Mouse (Mus musculus) CD4-positive helper T cell, adult 2 months (primary cell): ENCODE results near the gene Ndufs8.

Source experiments
- DNase-seq: peaks from one replicate; pipeline ENCODE4 v3.0.0-alpha.2; 2012; ENCODE audit warnings: low read depth, missing footprints, low spot score

Gene Ndufs8

DNA sequence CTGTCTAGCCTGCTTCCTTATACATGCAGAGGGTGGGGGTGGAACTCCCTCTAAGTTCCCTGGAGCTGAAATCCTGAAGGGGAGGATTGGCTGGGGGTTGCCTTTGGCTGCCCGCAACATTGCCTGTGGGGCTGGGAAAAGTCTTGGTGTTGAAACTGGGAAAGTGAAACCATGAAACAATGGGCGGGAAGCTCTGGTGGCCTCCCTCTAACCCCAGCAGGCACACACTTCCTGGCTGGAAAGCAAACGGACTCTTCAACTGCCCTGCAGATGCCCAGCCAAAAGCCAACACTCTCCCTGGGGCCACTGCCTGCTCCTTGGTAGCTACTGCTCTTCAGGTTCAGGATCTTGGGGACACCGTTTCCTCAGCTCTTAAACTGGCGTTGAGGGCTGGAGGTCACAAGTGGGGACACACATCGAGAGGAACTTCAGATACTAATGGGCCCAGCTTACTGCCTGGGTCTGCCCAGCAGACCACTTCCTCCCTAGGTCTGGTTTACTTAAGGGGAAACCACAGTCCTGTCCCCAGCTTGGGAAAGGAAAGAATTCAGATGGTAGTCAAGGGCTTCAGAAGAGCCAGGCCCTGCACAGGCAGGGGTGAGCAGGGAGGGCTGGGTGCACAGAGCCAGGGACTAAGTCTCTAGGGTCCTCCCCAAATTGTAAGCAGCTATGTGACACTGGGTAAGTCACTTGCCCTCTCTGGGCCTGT lies 7.2 kb downstream of the Ndufs8 start:
- DNase-seq: peak; percentile 30

DNA sequence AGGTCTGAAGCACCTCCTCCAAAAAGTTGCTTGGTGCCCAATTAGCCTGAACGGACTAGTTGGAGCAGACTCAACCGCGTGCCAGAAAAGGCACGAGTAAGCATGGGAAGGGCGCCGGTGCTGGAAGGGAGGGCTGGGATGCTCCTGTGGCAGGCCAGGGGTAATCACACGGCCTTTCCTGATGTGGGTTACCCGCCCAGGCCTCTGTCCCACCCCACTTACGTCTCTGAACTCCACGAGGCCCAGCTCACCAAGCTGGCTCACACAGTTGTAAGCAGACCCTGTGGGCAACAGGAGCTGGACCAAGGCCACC lies 8.3 kb downstream of the Ndufs8 start:
- DNase-seq: no peak

GRCm38 (mm10) chr19:3903648-3904362 lies 8.8 kb downstream of the Ndufs8 start:
- DNase-seq: no peak

GRCm38 (mm10) chr19:3902966-3903365 lies 9.6 kb downstream of the Ndufs8 start:
- no peak for DNase-seq

GRCm38 (mm10) chr19:3899618-3900017 lies 13.0 kb downstream of the Ndufs8 start:
- DNase-seq: no peak

- no peak for DNase-seq
Observed at GRCm38 (mm10) chr19:3898952-3899351, 13.6 kb downstream of the Ndufs8 start.

DNA sequence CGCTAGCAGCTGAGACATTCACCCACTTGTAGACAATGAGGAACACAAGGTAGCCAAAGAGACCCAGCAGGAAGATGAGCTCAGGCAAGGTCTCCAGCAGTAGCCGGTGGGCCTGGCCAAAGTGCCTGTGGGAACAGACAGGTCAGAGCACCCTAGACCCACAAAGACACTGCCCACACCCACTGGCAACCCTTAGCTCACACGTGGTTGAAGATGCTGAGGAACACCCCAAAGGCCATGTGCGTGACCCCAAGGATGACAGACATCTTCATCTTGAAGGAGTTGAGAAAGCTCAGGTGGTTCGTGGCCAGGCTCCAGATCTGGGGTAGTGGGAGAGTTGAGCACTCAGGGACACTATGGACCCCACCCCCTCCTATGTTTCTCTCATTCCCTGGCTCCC lies 15.0 kb downstream of the Ndufs8 start:
- DNase-seq: no peak

GRCm38 (mm10) chr19:3896208-3896607 lies 16.4 kb downstream of the Ndufs8 start:
- DNase-seq: no peak

DNA sequence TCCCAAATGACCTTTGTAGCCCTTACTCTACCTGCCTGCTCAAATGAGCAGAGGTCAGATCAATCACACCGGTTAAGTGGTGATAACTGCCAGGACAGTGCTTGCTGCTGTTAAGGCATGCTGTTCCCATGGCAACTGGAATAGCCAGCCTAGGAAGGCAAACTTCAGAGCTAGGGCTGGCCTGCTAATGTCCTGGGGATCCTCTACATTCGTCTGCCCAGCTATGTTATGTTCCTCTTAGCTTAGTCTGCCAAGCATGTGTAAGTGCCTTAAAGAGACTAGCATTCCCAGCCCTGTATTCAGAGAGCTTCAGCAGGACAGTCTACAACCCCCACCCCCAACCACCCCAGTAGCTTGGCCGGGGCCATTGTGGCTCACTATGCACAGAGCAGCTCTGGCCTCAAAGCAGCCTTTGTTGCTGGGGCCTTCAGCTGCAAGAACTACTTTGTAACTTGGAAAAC lies 17.4 kb downstream of the Ndufs8 start:
- no peak for DNase-seq

DNA sequence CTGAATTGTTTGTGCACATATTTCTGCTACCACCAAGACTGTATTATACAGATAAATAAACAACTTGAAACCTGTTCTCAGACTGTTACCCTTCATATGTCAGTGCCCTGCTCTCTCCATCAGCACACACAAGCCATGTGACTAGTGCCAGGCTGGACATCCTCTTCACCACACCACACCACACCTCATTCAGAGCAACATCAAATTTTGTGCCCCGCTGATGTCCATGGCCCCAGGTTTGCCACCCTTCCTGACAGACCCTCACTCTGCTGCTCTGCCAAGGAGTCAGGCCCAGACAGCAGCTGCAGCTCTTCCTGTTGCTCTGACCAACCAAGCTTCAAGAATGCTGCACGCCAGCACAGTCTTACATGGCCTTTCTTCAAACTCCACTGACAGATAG lies 18.3 kb downstream of the Ndufs8 start:
- no peak for DNase-seq

GRCm38 (mm10) chr19:3893545-3894116 lies 18.9 kb downstream of the Ndufs8 start:
- DNase-seq: no peak

GRCm38 (mm10) chr19:3890181-3890580 lies 22.4 kb downstream of the Ndufs8 start:
- DNase-seq: peak; percentile 48

- no peak for DNase-seq
Observed at GRCm38 (mm10) chr19:3889096-3889495, 23.5 kb downstream of the Ndufs8 start.

DNA sequence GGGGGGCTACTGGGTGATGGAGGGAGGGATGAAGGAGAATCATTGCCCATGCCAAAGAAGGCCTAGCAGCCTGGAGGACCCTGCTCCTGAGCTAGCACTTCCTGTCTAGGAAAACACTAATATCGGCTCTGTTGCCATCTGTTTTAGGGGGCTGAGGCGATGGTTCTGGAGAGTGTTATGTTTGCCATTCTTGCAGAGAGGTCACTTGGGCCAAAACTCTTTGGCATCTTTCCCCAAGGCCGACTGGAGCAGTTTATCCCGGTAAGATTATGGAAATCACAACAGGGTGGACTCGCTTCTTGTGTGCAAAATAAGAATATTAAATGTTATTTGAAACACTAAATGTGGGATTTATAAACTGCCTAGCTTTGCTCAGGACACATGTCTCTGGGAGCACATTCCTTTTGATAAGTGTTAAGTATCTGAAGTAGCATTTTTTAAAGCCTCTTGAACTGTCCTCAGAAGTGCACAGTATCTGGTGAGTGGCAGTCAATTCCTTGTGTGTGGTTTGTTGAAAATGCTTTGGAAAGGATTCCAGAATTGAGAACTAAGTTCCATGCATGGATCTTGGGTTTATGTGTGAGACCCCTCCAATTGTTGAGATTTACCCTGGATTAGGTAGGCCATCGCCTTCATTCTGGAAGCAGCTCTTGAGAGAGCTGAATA lies 28.1 kb downstream of the Ndufs8 start:
- no peak for DNase-seq

DNA sequence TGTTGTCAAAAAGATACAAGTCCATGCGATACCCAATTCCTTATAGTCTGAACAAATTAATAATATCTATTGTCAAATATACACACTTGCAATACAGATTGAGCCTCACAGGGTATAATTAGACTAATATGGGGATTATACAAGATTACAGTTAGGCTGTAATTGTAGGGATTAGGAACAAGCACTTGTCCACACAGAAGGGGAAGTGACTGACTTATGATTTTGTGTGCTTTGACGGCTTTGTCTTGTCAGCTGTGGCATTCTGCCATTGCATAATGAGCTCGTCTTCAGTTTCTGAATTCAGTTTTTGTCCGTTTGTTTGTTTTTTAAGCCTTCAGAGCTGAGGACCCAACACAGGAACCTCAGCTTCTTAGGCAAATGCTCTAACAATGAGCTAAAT lies 30.4 kb downstream of the Ndufs8 start:
- DNase-seq: no peak

DNA sequence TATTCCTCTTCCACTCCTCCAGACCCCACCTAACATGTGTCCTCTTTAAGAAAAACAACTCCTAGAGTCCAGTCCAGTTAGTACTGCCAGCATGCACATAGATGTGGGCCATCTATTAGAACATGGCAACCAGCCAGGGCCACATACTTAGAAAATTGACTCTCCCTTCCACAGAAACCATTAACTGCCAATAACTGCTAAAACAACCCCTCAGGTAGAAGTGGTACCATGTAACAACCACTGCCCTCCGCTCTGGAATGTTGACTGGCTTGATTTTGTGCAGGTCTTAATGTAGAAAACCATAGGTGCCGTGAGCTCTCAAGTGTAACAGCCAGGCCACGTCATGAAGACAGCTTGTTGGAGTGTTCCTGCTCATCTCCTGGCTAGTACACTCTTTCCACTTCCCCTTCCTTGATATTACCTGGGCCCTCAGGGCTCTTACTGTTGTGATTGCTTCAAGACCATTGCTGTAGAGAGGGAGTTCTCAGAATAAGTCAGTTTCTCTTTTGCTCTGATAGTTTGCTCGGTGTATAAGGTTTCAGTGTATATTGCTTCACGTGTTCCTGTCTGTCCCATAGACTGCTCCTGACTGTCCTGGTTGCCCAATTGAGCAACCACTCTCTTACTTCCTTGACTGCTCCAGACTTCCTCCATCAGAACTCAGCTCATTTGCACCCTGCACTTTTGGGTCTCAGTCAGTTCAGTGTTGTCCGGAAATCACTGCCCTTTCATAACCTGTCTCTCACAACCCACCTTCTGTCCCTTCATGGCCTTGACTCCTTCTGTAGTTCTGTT lies 32.3 kb downstream of the Ndufs8 start:
- no peak for DNase-seq

DNA sequence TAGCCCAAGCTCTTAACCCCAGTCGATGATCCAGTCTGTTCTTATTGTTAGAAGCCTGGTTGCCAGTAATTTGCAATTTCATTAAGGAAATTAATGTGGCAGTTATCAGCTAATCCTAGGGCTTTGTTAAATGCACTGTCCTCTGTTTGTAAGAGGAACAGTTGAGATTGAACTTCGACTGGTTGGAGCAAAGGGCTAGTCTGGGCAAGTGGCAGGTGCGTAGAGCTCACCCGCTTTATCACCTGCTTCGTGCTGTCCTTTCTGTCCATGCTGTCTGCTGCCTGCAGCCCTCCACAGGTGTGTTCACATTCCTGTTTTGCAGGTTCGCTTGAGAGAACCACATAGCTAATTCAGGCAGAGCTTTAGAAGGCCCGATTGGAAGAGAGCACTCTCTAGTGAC lies 37.5 kb downstream of the Ndufs8 start:
- DNase-seq: no peak

DNA sequence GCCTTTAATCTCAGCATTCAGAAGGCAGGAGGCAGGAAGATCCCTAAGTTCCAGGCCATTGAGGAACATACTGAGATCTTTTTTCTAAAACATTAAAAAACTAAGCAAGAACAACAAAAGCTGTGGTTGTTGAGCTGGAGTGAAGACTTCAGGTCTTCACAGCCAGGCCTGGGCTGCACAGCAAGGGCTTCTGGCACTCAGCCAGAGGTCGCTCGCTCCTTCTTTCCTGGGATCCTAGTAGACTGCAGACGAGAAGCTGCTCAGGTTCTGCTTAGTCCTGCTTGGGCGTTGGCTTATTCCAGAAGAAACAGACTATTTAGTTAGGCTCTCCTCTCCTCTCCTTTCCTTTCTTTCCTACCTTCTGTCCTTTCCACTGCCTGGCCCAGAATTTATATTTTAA lies 40.2 kb downstream of the Ndufs8 start:
- DNase-seq: no peak

- DNase-seq: no peak
Observed at GRCm38 (mm10) chr19:3871468-3871867, 41.1 kb downstream of the Ndufs8 start.

GRCm38 (mm10) chr19:3868290-3868689 lies 44.3 kb downstream of the Ndufs8 start:
- no peak for DNase-seq

DNA sequence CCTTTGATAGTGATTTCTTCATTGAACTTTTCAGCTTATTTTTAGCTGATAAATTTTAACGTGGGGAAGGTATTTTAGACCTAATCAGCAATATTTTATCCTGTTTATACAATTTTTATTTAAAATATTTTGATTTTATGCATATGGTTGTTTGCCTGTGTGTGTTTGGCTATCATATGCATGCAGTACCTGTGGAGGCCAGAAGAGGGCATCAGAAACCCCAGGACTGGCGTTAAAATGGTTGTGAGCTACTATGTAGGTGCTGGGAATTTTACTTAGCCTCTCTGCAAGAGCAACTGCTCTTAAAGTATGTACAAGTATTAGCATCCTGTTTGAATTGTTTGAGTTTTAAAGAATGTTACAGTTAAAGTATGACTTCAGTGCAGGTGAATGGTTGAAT lies 47.6 kb downstream of the Ndufs8 start:
- DNase-seq: no peak

GRCm38 (mm10) chr19:3862713-3863112 lies 49.9 kb downstream of the Ndufs8 start:
- no peak for DNase-seq
